Mouse (Mus musculus) CH12.LX (cell line): ENCODE data around the gene Fbxw11. TPM values are rescaled to one million over a fixed set of nuclear protein-coding genes. Genes with fewer than 3 reads are reported as not detected.
A peak's percentile ranks its signal among the peaks of the same experiment; 100 is the strongest.

Experiments used
- DNase-seq: peaks from one replicate; pipeline ENCODE4 v3.0.0-alpha.2; 2013; ENCODE audit errors: extremely low read depth
- H3K27ac ChIP-seq: 2 replicates; pipeline ENCODE4 v1.5.1; 2012; ENCODE audit warnings: low read depth, mild to moderate bottlenecking, control low read depth, moderate library complexity; ENCODE audit not compliant: insufficient read depth
- H3K27me3 ChIP-seq: replicated peaks from 2 replicates; pipeline ENCODE3; 2012; ENCODE audit warnings: inconsistent platforms
- H3K36me3 ChIP-seq, 2 experiments: replicated peaks in 1 of 2; 2 replicates each; pipeline versions ENCODE3 to v1.6.1; 2012; ENCODE audit warnings: inconsistent platforms in 1 of 2, low read length in 1 of 2, mild to moderate bottlenecking in 1 of 2, mixed read lengths in 1 of 2, moderate library complexity in 1 of 2; ENCODE audit not compliant: control insufficient read depth in 1 of 2, insufficient read depth in 1 of 2
- H3K4me1 ChIP-seq, 2 experiments: 2 replicates each; pipeline ENCODE4 v1.6.1; 2012; ENCODE audit warnings: inconsistent platforms in 1 of 2, moderate library complexity in 1 of 2; ENCODE audit not compliant: insufficient read depth in 2 of 2, control insufficient read depth in 1 of 2
- H3K4me2 ChIP-seq: 2 replicates; pipeline ENCODE4 v1.6.1; 2012; ENCODE audit warnings: low read depth, mild to moderate bottlenecking, control low read depth; ENCODE audit not compliant: poor library complexity, insufficient read depth, severe bottlenecking
- H3K4me3 ChIP-seq, 3 experiments: fragments of 150-350 bp in 1 of 3; sonication (generic) in 1 of 3; replicated peaks in 1 of 3; 2 replicates each; pipeline versions ENCODE3 to v1.5.1; 2011 to 2012; ENCODE audit warnings: low read depth in 2 of 3, low read length in 2 of 3, mild to moderate bottlenecking in 2 of 3, moderate library complexity in 2 of 3, control low read depth in 1 of 3, improper control_type of control experiment in 1 of 3, inconsistent platforms in 1 of 3, mixed read lengths in 1 of 3; ENCODE audit not compliant: poor library complexity in 1 of 3
- H3K79me2 ChIP-seq: replicated peaks from 2 replicates; pipeline ENCODE4 v1.6.1; 2012; ENCODE audit warnings: mild to moderate bottlenecking, moderate library complexity; ENCODE audit not compliant: control insufficient read depth, poor library complexity, insufficient read depth, severe bottlenecking; ENCODE audit errors: extremely low read depth
- H3K9ac ChIP-seq: 2 replicates; pipeline ENCODE4 v1.6.1; 2012; ENCODE audit warnings: low read depth, mild to moderate bottlenecking, control low read depth, moderate library complexity; ENCODE audit not compliant: insufficient read depth
- H3K9me3 ChIP-seq: replicated peaks from 2 replicates; pipeline ENCODE3; 2012; ENCODE audit warnings: low read length, inconsistent platforms, mixed read lengths
- BHLHE40 ChIP-seq: IDR thresholded peaks from 2 replicates; pipeline ENCODE4 v1.6.1; 2011; ENCODE audit warnings: mild to moderate bottlenecking, low read depth, low read length, improper control_type of control experiment
- CHD1 ChIP-seq: IDR thresholded peaks from 2 replicates; pipeline ENCODE4 v1.6.1; 2012; ENCODE audit warnings: low read depth, low read length, improper control_type of control experiment, inconsistent platforms
- CHD2 ChIP-seq: IDR thresholded peaks from 2 replicates; pipeline ENCODE4 v1.6.1; 2011; ENCODE audit warnings: low read length, improper control_type of control experiment
- CTCF ChIP-seq, 2 experiments: IDR thresholded peaks in 1 of 2; conservative IDR thresholded peaks in 1 of 2; 2 replicates each; pipeline ENCODE4 v1.5.1; 2011 to 2012; ENCODE audit warnings: low read depth in 2 of 2, low read length in 2 of 2, improper control_type of control experiment in 1 of 2, inconsistent platforms in 1 of 2, mild to moderate bottlenecking in 1 of 2, moderate library complexity in 1 of 2
- E2F4 ChIP-seq: IDR thresholded peaks from 2 replicates; pipeline ENCODE4 v1.6.1; 2011; ENCODE audit warnings: low read depth, low read length, improper control_type of control experiment; ENCODE audit not compliant: insufficient replicate concordance
- ELF1 ChIP-seq: IDR thresholded peaks from 2 replicates; pipeline ENCODE4 v1.6.1; 2014; ENCODE audit warnings: low read depth, mild to moderate bottlenecking, inconsistent platforms, low read length, improper control_type of control experiment
- EP300 ChIP-seq: IDR thresholded peaks from 2 replicates; pipeline ENCODE4 v1.6.1; 2011; ENCODE audit warnings: low read length, improper control_type of control experiment
- ETS1 ChIP-seq: conservative IDR thresholded peaks from 2 replicates; pipeline ENCODE4 v1.6.1; 2012; ENCODE audit warnings: low read depth, mild to moderate bottlenecking, inconsistent platforms, low read length, improper control_type of control experiment, moderate library complexity
- GABPA ChIP-seq: IDR thresholded peaks from 2 replicates; pipeline ENCODE4 v1.6.1; 2012; ENCODE audit warnings: low read depth, low read length, improper control_type of control experiment, inconsistent platforms; ENCODE audit not compliant: insufficient replicate concordance
- HCFC1 ChIP-seq: IDR thresholded peaks from 2 replicates; pipeline ENCODE4 v1.6.1; 2012; ENCODE audit warnings: low read depth, mild to moderate bottlenecking, inconsistent platforms, low read length, improper control_type of control experiment
- IRF4 ChIP-seq: IDR thresholded peaks from 2 replicates; pipeline ENCODE4 v1.6.1; 2014; ENCODE audit warnings: low read depth, mild to moderate bottlenecking, inconsistent platforms, low read length, improper control_type of control experiment
- JUN ChIP-seq: IDR thresholded peaks from 2 replicates; pipeline ENCODE4 v1.6.1; 2011; ENCODE audit warnings: low read depth, mild to moderate bottlenecking, low read length, improper control_type of control experiment, moderate library complexity; ENCODE audit not compliant: insufficient read depth
- JUND ChIP-seq: conservative IDR thresholded peaks from 2 replicates; pipeline ENCODE4 v1.6.1; 2011; ENCODE audit warnings: low read depth, low read length, improper control_type of control experiment
- KAT2A ChIP-seq: IDR thresholded peaks from 2 replicates; pipeline ENCODE4 v1.6.1; 2012; ENCODE audit warnings: low read length, improper control_type of control experiment, inconsistent platforms; ENCODE audit not compliant: insufficient replicate concordance
- MAFK ChIP-seq: IDR thresholded peaks from 2 replicates; pipeline ENCODE4 v1.6.1; 2011; ENCODE audit warnings: low read length, improper control_type of control experiment; ENCODE audit not compliant: insufficient replicate concordance
- MAX ChIP-seq: IDR thresholded peaks from 2 replicates; pipeline ENCODE4 v1.6.1; 2011; ENCODE audit warnings: low read length, improper control_type of control experiment
- MAZ ChIP-seq: IDR thresholded peaks from 2 replicates; pipeline ENCODE4 v1.6.1; 2012; ENCODE audit warnings: low read depth, mild to moderate bottlenecking, inconsistent platforms, low read length, improper control_type of control experiment, moderate library complexity
- MEF2A ChIP-seq: IDR thresholded peaks from 2 replicates; pipeline ENCODE4 v1.6.1; 2014; ENCODE audit warnings: low read depth, mild to moderate bottlenecking, inconsistent platforms, low read length, improper control_type of control experiment, borderline replicate concordance
- MXI1 ChIP-seq: IDR thresholded peaks from 2 replicates; pipeline ENCODE4 v1.6.1; 2011; ENCODE audit warnings: mild to moderate bottlenecking, low read depth, low read length, improper control_type of control experiment
- MYC ChIP-seq: IDR thresholded peaks from 2 replicates; pipeline ENCODE4 v1.6.1; 2011; ENCODE audit warnings: low read depth, mild to moderate bottlenecking, improper control_type of control experiment, low read length
- NELFE ChIP-seq: IDR thresholded peaks from 2 replicates; pipeline ENCODE4 v1.6.1; 2011; ENCODE audit warnings: low read depth, low read length, improper control_type of control experiment
- NRF1 ChIP-seq: IDR thresholded peaks from 2 replicates; pipeline ENCODE4 v1.6.1; 2014; ENCODE audit warnings: low read depth, mild to moderate bottlenecking, inconsistent platforms, low read length, improper control_type of control experiment, moderate library complexity
- PAX5 ChIP-seq: IDR thresholded peaks from 2 replicates; pipeline ENCODE4 v1.6.1; 2012; ENCODE audit warnings: low read length, inconsistent platforms, mixed read lengths
- POLR2A ChIP-seq: IDR thresholded peaks from 2 replicates; pipeline ENCODE4 v1.6.1; 2011; ENCODE audit warnings: low read depth, mild to moderate bottlenecking, improper control_type of control experiment, low read length
- POLR2AphosphoS2 ChIP-seq: IDR thresholded peaks from 2 replicates; pipeline ENCODE4 v1.6.1; 2011; ENCODE audit warnings: low read depth, low read length, improper control_type of control experiment
- RAD21 ChIP-seq: IDR thresholded peaks from 2 replicates; pipeline ENCODE4 v1.6.1; 2011; ENCODE audit warnings: low read depth, mild to moderate bottlenecking, low read length, improper control_type of control experiment, moderate library complexity
- RCOR1 ChIP-seq: conservative IDR thresholded peaks from 2 replicates; pipeline ENCODE4 v1.6.1; 2012; ENCODE audit warnings: low read depth, mild to moderate bottlenecking, inconsistent platforms, low read length, improper control_type of control experiment
- SIN3A ChIP-seq: IDR thresholded peaks from 2 replicates; pipeline ENCODE4 v1.6.1; 2012; ENCODE audit warnings: low read length, improper control_type of control experiment, inconsistent platforms
- SMC3 ChIP-seq: IDR thresholded peaks from 2 replicates; pipeline ENCODE4 v1.6.1; 2011; ENCODE audit warnings: low read depth, low read length, improper control_type of control experiment
- TBP ChIP-seq: conservative IDR thresholded peaks from 2 replicates; pipeline ENCODE4 v1.6.1; 2011; ENCODE audit warnings: low read depth, low read length, improper control_type of control experiment
- TCF12 ChIP-seq: IDR thresholded peaks from 2 replicates; pipeline ENCODE4 v1.6.1; 2014; ENCODE audit warnings: low read depth, mild to moderate bottlenecking, inconsistent platforms, low read length, improper control_type of control experiment
- UBTF ChIP-seq: IDR thresholded peaks from 2 replicates; pipeline ENCODE4 v1.6.1; 2012; ENCODE audit warnings: low read depth, mild to moderate bottlenecking, inconsistent platforms, low read length, improper control_type of control experiment, moderate library complexity
- USF1 ChIP-seq: IDR thresholded peaks from 2 replicates; pipeline ENCODE4 v1.6.1; 2014; ENCODE audit warnings: low read depth, mild to moderate bottlenecking, inconsistent platforms, low read length, improper control_type of control experiment
- USF2 ChIP-seq: conservative IDR thresholded peaks from 2 replicates; pipeline ENCODE4 v1.6.1; 2011; ENCODE audit warnings: low read depth, low read length, improper control_type of control experiment
- ZC3H11A ChIP-seq: IDR thresholded peaks from 2 replicates; pipeline ENCODE4 v1.6.1; 2012; ENCODE audit warnings: low read depth, mild to moderate bottlenecking, inconsistent platforms, low read length, improper control_type of control experiment
- ZKSCAN1 ChIP-seq: IDR thresholded peaks from 2 replicates; pipeline ENCODE4 v1.6.1; 2012; ENCODE audit warnings: low read depth, inconsistent platforms, low read length, improper control_type of control experiment, borderline replicate concordance
- ZMIZ1 ChIP-seq: IDR thresholded peaks from 2 replicates; pipeline ENCODE4 v1.6.1; 2012; ENCODE audit warnings: low read depth, mild to moderate bottlenecking, inconsistent platforms, low read length, improper control_type of control experiment
- ZNF384 ChIP-seq: IDR thresholded peaks from 2 replicates; pipeline ENCODE4 v1.6.1; 2012; ENCODE audit warnings: low read depth, low read length, improper control_type of control experiment, inconsistent platforms
- dilution Hi-C: fragments of 300-500 bp; cut with MboI; formaldehyde crosslinking; loops from 2 replicates; pipeline ENCODE4 v1.14.3; 2020; ENCODE audit warnings: low sequenced_read_pairs; ENCODE audit not compliant: extremely low pct_unique_long_range_greater_than_20kb, extremely low pct_ligation_motif_present
- in situ Hi-C: fragments of 300-500 bp; cut with MboI; formaldehyde crosslinking; loops from 3 replicates; pipeline ENCODE4 v1.14.3; 2019; ENCODE audit warnings: low sequenced_read_pairs, low pct_ligation_motif_present, low pct_unique_long_range_greater_than_20kb, mixed read lengths
- polyA plus RNA-seq: library from polyadenylated mRNA; unstranded; fragments of >175 nt; gene quantifications from 2 replicates; pipeline ENCODE4 v1.2.1, GENCODE M21; 2012; ENCODE audit warnings: low read depth; ENCODE audit not compliant: insufficient read length
- total RNA-seq, 2 experiments: library from RNA; depleted of rRNA; stranded (reverse); fragments of 300-350 nt in 1 of 2; fragments of >200 nt in 1 of 2; gene quantifications; 2 replicates each; pipeline ENCODE4 v1.2.3; 2012 to 2014

The Fbxw11 gene
- total RNA-seq (2012; rRNA removed) (55.9 and 58.5 TPM in 2 replicates), total RNA-seq (2014; rRNA removed) (82.8 and 85.0 TPM in 2 replicates), polyA plus RNA-seq (45.0 and 54.5 TPM in 2 replicates)

DNA sequence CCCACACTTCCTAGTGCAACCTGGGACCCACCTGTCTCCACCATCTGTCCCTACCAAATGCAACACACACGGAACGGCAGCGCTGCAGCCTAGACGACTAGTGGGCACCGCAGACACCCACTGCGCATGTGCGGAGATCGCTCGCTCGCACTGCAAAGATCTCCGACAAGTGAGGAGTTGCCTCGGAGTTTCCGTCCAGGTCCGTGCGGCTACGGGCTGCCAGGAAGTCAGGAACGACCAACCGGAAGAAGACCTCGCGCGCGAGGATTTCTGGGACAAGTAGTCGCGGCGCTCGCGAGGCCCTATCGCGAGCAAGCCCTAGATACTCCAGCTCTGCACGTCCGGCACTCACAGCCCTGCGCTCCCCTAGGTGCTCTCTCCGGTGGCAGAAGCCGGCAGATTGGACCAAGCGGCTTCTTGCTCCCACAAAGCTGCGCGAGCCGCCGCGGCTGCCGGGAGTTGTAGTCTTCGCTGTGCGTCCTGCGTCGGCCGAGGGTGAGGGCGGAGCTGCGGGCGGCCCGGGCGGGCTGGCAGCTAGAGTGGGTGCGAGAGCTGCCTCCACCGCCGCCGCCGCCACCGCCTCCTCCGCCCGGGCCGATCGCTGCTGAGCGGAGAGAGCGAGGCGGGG, at the start of gene Fbxw11:
Gene Fbxw11 (plus strand): TSS at position 476 of the 628 bp plus-strand sequence.
- TF ChIP-seq NELFE (peak; percentile 99), PAX5 (no peak), ELF1 (peak; percentile 95), ETS1 (no peak), ZNF384 (no peak), HCFC1 (peak; percentile 95), SIN3A (peak; percentile 82), USF2 (no peak), E2F4 (no peak), RCOR1 (0 out of 2 replicates have a peak, but pooled peaks have one; percentile 23), MXI1 (peak; percentile 67), IRF4 (no peak), RAD21 (no peak; the same call in 1 of the 2 replicates), MAFK (no peak), USF1 (no peak), ZKSCAN1 (no peak), MYC (no peak; the same call in 1 of the 2 replicates), NRF1 (peak; percentile 98), POLR2A (peak; percentile 97), ZMIZ1 (peak; percentile 94), CHD1 (no peak), JUN (no peak), UBTF (peak; percentile 94), GABPA (peak; percentile 77; the same call in 1 of the 2 replicates), BHLHE40 (peak; percentile 48; the same call in 1 of the 2 replicates), KAT2A (peak; percentile 98), MEF2A (peak; percentile 66), POLR2AphosphoS2 (peak; percentile 91), JUND (no peak), TBP (peak; percentile 77; the same call in 1 of the 2 replicates), CHD2 (peak; percentile 96), EP300 (no peak), SMC3 (no peak), MAZ (0 out of 2 replicates have a peak, but pooled peaks have one; percentile 43), CTCF (conservative IDR thresholded peaks at IDR 0.05 in 1 of 2, IDR thresholded peaks at IDR 0.05 in 1 of 2; ENCODE audit: low read depth in 2 of 2, low read length in 2 of 2) (no peak), ZC3H11A (no peak), MAX (peak; percentile 77), TCF12 (peak; percentile 64; the same call in 1 of the 2 replicates)
- peaks cover 41% of the 10 kb centered on the region for H3K79me2 ChIP-seq
- DNase-seq: peak; percentile 100
- dilution Hi-C loops (no loop called here), in situ Hi-C loops (no loop called here)
- H3K9ac ChIP-seq: peak within 1 kb of the TSS; percentile 76
- H3K4me2 ChIP-seq: peak within 1 kb of the TSS; percentile 97
- peak within 1 kb of the TSS; percentile 89 for H3K27ac ChIP-seq
- no peaks in the 10 kb centered on the region for H3K9me3 ChIP-seq
- peaks cover 0 to 20% of the 10 kb centered on the region in 2 experiments for H3K36me3 ChIP-seq
- peak within 1 kb of the TSS; percentile 60 to 92 (median 76) for H3K4me3 ChIP-seq
- peaks cover 16 to 61% of the 10 kb centered on the region in 2 experiments for H3K4me1 ChIP-seq
- H3K27me3 ChIP-seq: no peaks in the 10 kb centered on the region
